Mouse (Mus musculus) liver, adult 2 months (tissue): ENCODE data around the gene Slc16a10. TPM values are rescaled to one million over a fixed set of nuclear protein-coding genes. Genes with fewer than 3 reads are reported as not detected.

Experiments used
- DNase-seq: peaks from one replicate; pipeline ENCODE4 v3.0.0-alpha.2; 2011; ENCODE audit warnings: low read depth, low spot score; ENCODE audit errors: extremely low read depth
- H3K27ac ChIP-seq: fragments of 200-500 bp; replicated peaks from 2 replicates; pipeline ENCODE4 v1.5.1; 2012; ENCODE audit warnings: low read depth, mild to moderate bottlenecking, control low read depth, inconsistent platforms, low read length; ENCODE audit not compliant: insufficient read depth
- H3K27me3 ChIP-seq: fragments of 200-500 bp; 2 replicates; pipeline ENCODE4 v1.6.1; 2012; ENCODE audit warnings: mild to moderate bottlenecking, moderate library complexity, low read length, inconsistent platforms; ENCODE audit not compliant: control insufficient read depth, insufficient read depth
- H3K36me3 ChIP-seq: fragments of 200-500 bp; 2 replicates; pipeline ENCODE4 v1.6.1; 2012; ENCODE audit warnings: low read length, inconsistent platforms; ENCODE audit not compliant: control insufficient read depth, insufficient read depth
- H3K4me1 ChIP-seq: fragments of 200-500 bp; 2 replicates; pipeline ENCODE4 v1.6.1; 2011; ENCODE audit warnings: low read length; ENCODE audit not compliant: control insufficient read depth, insufficient read depth
- H3K4me3 ChIP-seq: fragments of 200-500 bp; 2 replicates; pipeline ENCODE4 v1.5.1; 2011; ENCODE audit warnings: low read depth, mild to moderate bottlenecking, control low read depth, low read length, moderate library complexity; ENCODE audit not compliant: insufficient read depth
- H3K79me2 ChIP-seq: fragments of 200-500 bp; 2 replicates; pipeline ENCODE4 v1.6.1; 2012; ENCODE audit warnings: inconsistent platforms, mild to moderate bottlenecking, low read length, moderate library complexity; ENCODE audit not compliant: control insufficient read depth, insufficient read depth
- H3K9ac ChIP-seq: fragments of 200-500 bp; 2 replicates; pipeline ENCODE4 v1.6.1; 2012; ENCODE audit warnings: low read depth, mild to moderate bottlenecking, control low read depth, inconsistent platforms, low read length
- CTCF ChIP-seq: fragments of 200-500 bp; IDR thresholded peaks from 2 replicates; pipeline ENCODE4 v1.5.1; 2011; ENCODE audit warnings: low read depth, low read length, control low read depth
- POLR2A ChIP-seq: fragments of 200-500 bp; IDR thresholded peaks from 2 replicates; pipeline ENCODE4 v1.6.1; 2011; ENCODE audit warnings: low read length, control low read depth; ENCODE audit not compliant: insufficient read depth; ENCODE audit errors: extremely low read depth
- WGBS: fragments of 180-500 bp; shearing (Covaris S2); methylation state at CpG from one replicate; pipeline ENCODE4 v1.1.7; 2018; 5-methylcytosine and 5-hydroxymethylcytosine counted together
- polyA plus RNA-seq: library from polyadenylated mRNA; depleted of rRNA; stranded (reverse); fragments of >200 nt; gene quantifications from 2 replicates; pipeline ENCODE4 v1.2.3, GENCODE M21; 2012
- total RNA-seq: library from RNA; depleted of rRNA; stranded (reverse); fragments of >200 nt; gene quantifications from 2 replicates; pipeline ENCODE4 v1.2.3, GENCODE M21; 2014

Gene Slc16a10
- total and polyA plus RNA-seq, 2 experiments = 61.4 to 76.0 TPM

DNA sequence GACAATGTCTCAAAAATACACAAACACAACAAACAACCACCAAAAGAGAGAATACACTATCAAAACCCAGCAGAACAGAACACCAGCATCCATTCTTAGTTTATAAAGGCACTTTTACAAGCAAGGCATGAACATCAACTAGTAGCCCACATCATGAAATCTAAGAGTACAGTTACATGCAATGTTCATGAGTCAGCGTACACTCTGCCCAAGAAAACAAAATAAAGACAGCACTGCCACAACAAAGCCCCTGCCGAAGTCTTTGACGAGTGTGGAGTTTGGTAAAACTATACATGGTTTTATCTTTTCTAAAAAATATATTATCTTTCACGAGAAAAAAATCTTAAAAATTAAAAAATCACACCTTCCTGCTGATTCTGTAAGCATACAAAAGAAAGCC lies 58.5 kb downstream of the Slc16a10 start:
- Histone ChIP-seq H3K79me2 (peaks cover 16% of the 10 kb centered on the region; the same call in 1 of the 2 replicates), H3K4me3 (no peak overlapping the region), H3K27me3 (no peaks in the 10 kb centered on the region), H3K9ac (no peak overlapping the region), H3K4me1 (peaks cover 8% of the 10 kb centered on the region), H3K36me3 (peaks cover 5% of the 10 kb centered on the region; the same call in 1 of the 2 replicates), H3K27ac (no peak overlapping the region)
- WGBS = 82% methylated on average over 4 of the region's 4 CpGs
- DNase-seq = no peak
- TF ChIP-seq POLR2A (no peak), CTCF (no peak)

DNA sequence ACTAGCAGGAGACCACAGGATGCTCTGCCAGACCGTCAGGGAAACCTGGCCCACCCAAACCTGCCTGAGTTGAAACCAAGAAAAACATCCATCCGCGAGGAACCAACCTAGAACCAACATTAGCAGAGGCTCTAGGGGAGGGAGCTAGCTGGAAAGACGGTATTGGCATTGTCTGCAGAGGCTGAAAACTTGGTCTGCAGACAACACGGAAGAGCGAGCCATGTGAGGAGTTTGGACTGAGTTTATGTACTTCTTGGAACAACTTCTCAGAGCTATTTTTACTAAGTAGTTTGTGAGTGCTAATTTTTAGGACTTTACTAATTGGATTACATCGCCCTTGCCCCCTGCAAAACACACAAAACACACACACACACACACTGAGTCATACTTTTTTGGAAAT lies 59.4 kb downstream of the Slc16a10 start:
- Histone ChIP-seq H3K4me3 (no peak overlapping the region), H3K27me3 (no peaks in the 10 kb centered on the region), H3K9ac (no peak overlapping the region), H3K27ac (no peak overlapping the region), H3K4me1 (peaks cover 11% of the 10 kb centered on the region), H3K36me3 (peaks cover 5% of the 10 kb centered on the region; the same call in 1 of the 2 replicates), H3K79me2 (peaks cover 14% of the 10 kb centered on the region; the same call in 1 of the 2 replicates)
- TF ChIP-seq POLR2A (no peak), CTCF (no peak)
- no peak for DNase-seq
- WGBS = 75% methylated on average over 7 of the region's 7 CpGs

DNA sequence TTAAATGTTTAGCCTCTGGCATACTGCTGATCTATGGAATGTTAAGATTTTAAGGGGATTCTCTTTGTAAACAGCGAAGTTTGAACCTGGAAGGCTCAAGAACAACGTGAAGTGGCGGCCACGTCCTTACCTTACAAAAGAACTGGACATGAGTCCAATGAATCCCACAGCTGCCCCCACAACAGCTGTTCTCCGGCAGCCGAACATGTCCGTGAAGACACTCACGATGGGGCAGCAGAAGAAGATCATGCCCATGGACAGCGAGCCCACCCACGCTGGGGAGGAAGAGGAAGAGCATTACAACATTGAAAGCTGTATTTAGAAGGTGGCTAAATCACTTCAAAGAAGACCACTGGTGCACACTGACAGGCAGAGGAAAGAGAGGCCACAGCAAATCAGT lies 61.5 kb downstream of the Slc16a10 start:
- TF ChIP-seq CTCF (no peak), POLR2A (no peak)
- Histone ChIP-seq H3K79me2 (peaks cover 8% of the 10 kb centered on the region; the same call in 1 of the 2 replicates), H3K4me1 (peaks cover 21% of the 10 kb centered on the region), H3K27ac (no peak overlapping the region), H3K36me3 (peaks cover 12% of the 10 kb centered on the region; the same call in 1 of the 2 replicates), H3K27me3 (no peaks in the 10 kb centered on the region), H3K9ac (no peak overlapping the region), H3K4me3 (no peak overlapping the region)
- 95% methylated on average over 10 of the region's 10 CpGs for whole genome bisulfite sequencing
- no peak for DNase-seq

DNA sequence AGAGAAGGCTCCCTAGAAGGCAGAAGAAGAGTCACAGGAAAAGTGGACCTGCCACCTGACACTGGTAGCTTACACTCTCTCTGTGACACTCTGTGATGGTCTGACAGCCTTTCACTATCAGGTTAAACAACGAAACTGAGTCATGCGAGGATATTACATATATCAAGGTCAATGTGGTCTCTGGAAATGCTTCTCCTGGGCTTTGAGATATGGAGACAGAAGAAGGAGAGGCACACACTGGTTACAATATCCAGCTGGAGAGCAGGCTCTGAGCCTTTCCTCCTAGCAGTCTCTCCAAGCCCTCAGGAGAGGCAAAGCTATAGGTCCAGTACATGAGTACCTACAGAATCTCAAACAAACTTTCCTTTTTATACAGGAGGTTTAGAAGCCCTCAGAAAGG lies 62.8 kb downstream of the Slc16a10 start:
- no peak for DNase-seq
- TF ChIP-seq CTCF (no peak), POLR2A (no peak)
- Histone ChIP-seq H3K79me2 (peaks cover 4% of the 10 kb centered on the region; the same call in 1 of the 2 replicates), H3K27me3 (no peaks in the 10 kb centered on the region), H3K9ac (0 out of 2 replicates have a peak overlapping the region, but pooled peaks have one; percentile 16), H3K27ac (peak overlapping the region; percentile 20; the same call in 1 of the 2 replicates), H3K36me3 (peaks cover 12% of the 10 kb centered on the region; the same call in 1 of the 2 replicates), H3K4me1 (peaks cover 21% of the 10 kb centered on the region), H3K4me3 (no peak overlapping the region)
- WGBS = 75% methylated on average over 2 of the region's 2 CpGs

DNA sequence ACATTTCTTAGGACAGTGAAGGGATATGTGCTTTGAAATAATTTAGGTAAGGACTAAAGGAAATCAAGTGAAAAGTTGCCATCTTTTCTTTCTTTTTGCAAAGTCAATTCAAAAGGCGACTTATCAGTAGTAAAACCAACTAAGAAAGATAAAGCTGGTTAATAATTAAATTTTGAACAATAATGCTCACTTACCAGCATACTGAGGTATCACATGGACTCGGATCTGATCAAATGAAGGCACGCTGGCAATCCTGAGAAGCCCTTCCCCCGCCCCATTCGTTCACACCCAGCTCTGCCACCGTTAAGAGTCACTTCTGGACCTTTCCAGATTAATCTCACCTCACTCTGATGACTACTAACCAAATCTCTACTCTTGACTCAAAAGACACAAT lies 64.1 kb downstream of the Slc16a10 start:
- WGBS = 24% methylated on average over 6 of the region's 6 CpGs
- no peak overlapping the region for H3K4me3 ChIP-seq
- peak; percentile 87 for DNase-seq
- H3K27ac ChIP-seq = peak overlapping the region; percentile 75
- peaks cover 4% of the 10 kb centered on the region; the same call in 1 of the 2 replicates for H3K79me2 ChIP-seq
- H3K27me3 ChIP-seq = no peaks in the 10 kb centered on the region
- H3K9ac ChIP-seq = no peak overlapping the region
- TF ChIP-seq POLR2A (no peak), CTCF (no peak)
- H3K36me3 ChIP-seq = peaks cover 15% of the 10 kb centered on the region; the same call in 1 of the 2 replicates
- peaks cover 21% of the 10 kb centered on the region for H3K4me1 ChIP-seq

DNA sequence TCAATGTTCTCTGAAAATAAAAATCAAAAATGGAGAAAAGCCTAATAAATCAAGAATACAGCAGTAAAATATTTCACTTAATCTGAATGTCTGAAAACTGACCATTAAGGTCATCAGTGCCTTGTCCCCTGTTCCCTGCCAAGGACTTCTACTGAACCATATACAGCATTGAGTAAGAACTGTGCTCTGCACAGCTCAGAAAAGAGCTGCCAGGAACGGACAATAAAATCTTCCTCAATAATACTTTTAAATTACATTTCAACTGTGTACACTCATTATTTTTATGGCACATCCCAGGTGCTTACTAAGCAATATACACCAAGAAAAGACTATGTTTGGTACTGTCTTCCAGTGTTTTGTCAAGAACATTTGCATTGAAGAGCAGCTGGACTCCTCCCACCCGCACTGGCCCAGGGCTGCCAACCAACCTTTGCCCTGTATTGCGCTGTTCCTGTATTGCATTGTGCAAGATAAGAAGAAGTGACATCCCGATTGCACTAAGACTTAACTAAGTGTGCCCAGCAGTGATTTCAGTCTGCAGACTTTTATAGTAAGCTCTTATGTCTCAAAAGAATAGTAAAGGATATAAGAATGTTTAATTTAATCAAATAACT lies 64.6 kb downstream of the Slc16a10 start:
- Histone ChIP-seq H3K27ac (no peak overlapping the region), H3K36me3 (peaks cover 15% of the 10 kb centered on the region; the same call in 1 of the 2 replicates), H3K9ac (no peak overlapping the region), H3K4me1 (peaks cover 24% of the 10 kb centered on the region), H3K27me3 (no peaks in the 10 kb centered on the region), H3K79me2 (peaks cover under 1% of the 10 kb centered on the region; the same call in 1 of the 2 replicates), H3K4me3 (no peak overlapping the region)
- DNase-seq = peak; percentile 96
- TF ChIP-seq CTCF = no peak
- TF ChIP-seq POLR2A = no peak
- 12% methylated on average over 4 of the region's 4 CpGs for WGBS
